Mouse (Mus musculus): ENCODE data around the gene Copa. TPM values are rescaled to one million over a fixed set of nuclear protein-coding genes. Genes with fewer than 3 reads are reported as not detected.

Copa gene
- 47.8 and 52.1 TPM in 2 replicates for polyA plus RNA-seq (2012; rRNA removed)

DNA sequence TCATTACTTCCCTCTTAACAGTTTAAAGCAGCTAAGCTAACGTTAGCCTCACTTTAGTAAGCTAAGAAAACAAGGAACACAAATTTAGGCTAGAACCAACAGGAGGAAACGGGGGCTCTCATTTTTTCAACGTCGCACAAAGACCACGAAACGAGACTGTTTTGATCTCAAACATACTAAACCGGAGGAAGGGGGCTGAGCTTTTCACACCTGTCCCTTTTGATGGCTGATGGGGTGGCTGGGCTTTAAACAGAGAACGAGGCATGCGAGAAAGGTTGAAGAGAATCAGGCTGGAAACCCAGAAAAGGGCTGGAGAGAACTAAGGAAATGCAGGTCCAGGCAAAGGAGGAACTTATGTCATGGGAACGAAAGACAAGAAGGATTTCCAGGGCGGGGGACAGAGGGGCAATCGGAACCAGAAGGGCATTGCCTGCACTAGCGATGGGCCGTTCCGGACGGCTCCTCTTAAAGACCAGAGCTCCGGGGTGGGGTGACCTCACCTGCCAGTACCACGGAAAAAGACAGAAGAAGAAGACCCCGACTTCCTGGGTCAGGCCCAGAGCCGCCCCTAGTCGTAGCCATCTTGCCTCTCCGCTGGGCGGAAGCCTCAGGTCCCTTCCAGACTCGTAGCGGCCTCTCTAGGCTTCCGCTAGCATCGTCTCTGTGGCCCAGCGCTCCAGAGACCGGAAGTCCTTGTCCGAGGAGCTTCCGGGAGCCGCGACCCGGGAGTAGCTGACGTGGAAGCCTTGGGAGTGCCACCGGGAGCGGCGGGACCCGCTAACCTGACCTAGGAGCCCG lies at the start of gene Copa, which contains the start of gene Ncstn:
TSS of gene Copa (plus strand) at position 429 of the 798 bp plus-strand sequence.
TSS of gene Ncstn (minus strand) at position 695 of the 798 bp plus-strand sequence.

GRCm38 (mm10) chr1:172057491-172057921 lies 24.8 kb upstream of the Copa start, which contains the start of gene Nhlh1:
Gene Nhlh1 (minus strand): TSS chr1:172057573.

DNA sequence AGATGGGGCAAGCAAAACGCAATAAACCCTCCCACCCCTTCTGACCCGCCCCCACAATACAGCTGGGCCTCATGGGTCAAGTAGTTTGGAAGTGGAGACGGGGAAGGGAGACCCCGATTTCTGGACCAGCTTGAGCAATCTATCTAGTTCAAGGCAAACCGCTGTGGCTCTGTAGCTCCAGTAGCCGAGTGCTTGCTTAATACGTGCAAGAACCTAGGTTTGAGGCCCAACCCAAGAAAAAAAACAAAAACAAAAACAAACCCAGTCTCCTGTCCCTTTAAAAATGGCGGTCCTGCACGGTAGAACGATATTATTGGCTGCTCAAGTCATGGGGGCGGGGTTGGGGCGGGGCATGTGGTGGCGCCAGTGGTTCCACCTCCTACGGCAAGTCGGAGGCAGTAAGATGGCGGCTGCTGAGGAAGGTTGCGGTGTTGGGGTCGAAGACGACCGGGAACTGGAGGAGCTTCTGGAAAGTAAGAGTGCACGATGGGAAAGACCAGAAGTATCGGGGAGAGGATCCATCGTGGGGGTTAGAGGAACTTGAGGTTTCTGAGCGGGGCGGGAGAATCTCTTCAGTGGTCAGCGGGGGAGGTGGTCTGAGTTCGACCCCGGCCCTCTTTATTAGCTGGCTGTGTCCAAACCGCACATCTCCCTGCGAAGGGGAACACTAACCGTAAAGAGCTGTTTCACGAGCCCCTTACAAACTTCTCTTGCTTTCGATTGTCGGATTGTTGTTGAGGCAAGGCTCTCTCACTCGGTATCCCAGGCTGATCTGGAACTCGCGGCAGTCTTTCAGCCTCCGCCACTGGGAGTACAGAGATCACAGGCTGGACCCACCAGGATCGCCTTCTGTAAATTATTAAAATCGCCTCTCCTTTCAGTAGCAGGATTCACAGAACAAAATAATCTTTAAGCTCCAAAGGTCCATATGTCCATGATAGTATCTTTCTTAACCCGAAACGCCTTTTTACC lies 44.3 kb downstream of the Copa start, which contains the start of gene Pex19:
TSS of gene Pex19 (plus strand) at position 380 of the 972 bp plus-strand sequence.

DNA sequence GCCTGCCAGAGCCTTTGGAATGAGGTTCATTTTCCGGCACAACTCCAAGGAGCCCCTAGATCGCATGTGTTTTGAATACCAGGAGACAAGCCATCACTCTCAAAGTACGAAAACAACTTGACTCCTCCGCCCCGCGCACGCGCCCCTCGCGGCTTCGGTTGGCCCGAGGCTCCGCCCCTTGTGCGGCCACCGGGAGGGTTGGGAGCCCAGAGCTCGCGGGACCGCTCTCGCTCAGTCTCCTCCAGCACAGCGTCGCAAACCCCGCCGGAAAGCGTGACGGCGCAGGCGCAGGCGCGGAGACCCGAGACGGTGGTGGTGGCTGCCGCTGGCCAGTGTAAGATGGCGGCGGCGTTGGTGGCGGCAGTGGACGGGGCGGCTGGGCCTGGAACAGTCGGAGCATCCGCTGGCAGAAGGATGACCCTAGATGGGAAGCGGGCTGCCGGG lies 65.5 kb downstream of the Copa start, which contains the start of gene Dcaf8:
TSS of gene Dcaf8 (plus strand) at position 250 of the 444 bp plus-strand sequence.

Other genes with a start within 250 kb of the Copa start
- gene Cd84, start 242.8 kb upstream of the Copa start, polyA plus RNA-seq (2012; rRNA removed), result 6.6 and 6.7 TPM in 2 replicates
- gene Gm10521, start 186.9 kb upstream of the Copa start, polyA plus RNA-seq (2012; rRNA removed), result 0.35 and 0.44 TPM in 2 replicates
- gene Slamf6, start 165.0 kb upstream of the Copa start, polyA plus RNA-seq (2012; rRNA removed), result 2.2 and 3.1 TPM in 2 replicates
- gene Vangl2, start 54.1 kb upstream of the Copa start, polyA plus RNA-seq (2012; rRNA removed), result 0.65 and 0.95 TPM in 2 replicates
- gene Nhlh1, start 25.0 kb upstream of the Copa start, polyA plus RNA-seq (2012; rRNA removed), result not detected in 2 replicates
- 29.8 and 34.6 TPM in 2 replicates for gene Ncstn, start 266 bp downstream of the Copa start, polyA plus RNA-seq (2012; rRNA removed)
- gene Pex19, start 44.2 kb downstream of the Copa start, polyA plus RNA-seq (2012; rRNA removed), result 40.4 and 44.5 TPM in 2 replicates
- gene Dcaf8, start 65.6 kb downstream of the Copa start, polyA plus RNA-seq (2012; rRNA removed), result 37.2 and 40.3 TPM in 2 replicates
- 15.3 and 17.4 TPM in 2 replicates for gene Pea15a, start 124.3 kb downstream of the Copa start, polyA plus RNA-seq (2012; rRNA removed)
- gene Casq1, start 137.3 kb downstream of the Copa start, polyA plus RNA-seq (2012; rRNA removed), result 0.41 and 0.47 TPM in 2 replicates
- 0.03 and 0.05 TPM in 2 replicates for gene Atp1a4, start 175.9 kb downstream of the Copa start, polyA plus RNA-seq (2012; rRNA removed)
- 20.2 and 23.9 TPM in 2 replicates for gene Igsf8, start 179.1 kb downstream of the Copa start, polyA plus RNA-seq (2012; rRNA removed)
- 0.09 and 0.12 TPM in 2 replicates for gene Atp1a2, start 215.5 kb downstream of the Copa start, polyA plus RNA-seq (2012; rRNA removed)
- gene Kcnj9, start 246.8 kb downstream of the Copa start, polyA plus RNA-seq (2012; rRNA removed), result 0.04 and 0.05 TPM in 2 replicates